13 mouse cellular contexts compared by ENCODE assay signal in genomic region chr1:43496993-43497392, GRCm38 (mm10).
"Had no signal": no experiment of that assay in that cellular context is flagged by ENCODE, and none has a peak within 500 bp of the region (broad histone marks: within the 10 kb centered on the region; RNA-seq: fewer than 3 reads in every experiment).

No protein-coding gene starts in this region.

- H3K4me1 ChIP-seq: midbrain, embryonic 15.5 days had no signal

- H3K27me3 ChIP-seq: liver, embryonic 15.5 days; lung, embryonic 15.5 days; midbrain, embryonic 15.5 days; neural tube, embryonic 12.5 days; stomach, embryonic 15.5 days had no signal

- H3K9me3 ChIP-seq: liver, embryonic 15.5 days; lung, embryonic 15.5 days; midbrain, embryonic 13.5 days; midbrain, embryonic 15.5 days; neural tube, embryonic 12.5 days; stomach, embryonic 15.5 days had no signal

- H3K36me3 ChIP-seq: liver, embryonic 15.5 days; lung, embryonic 15.5 days; midbrain, embryonic 15.5 days; neural tube, embryonic 12.5 days; stomach, embryonic 15.5 days had no signal

- DNase-seq: liver, postnatal 0 days; lung, adult 2 months; lung, postnatal 14 days; lung, postnatal 36 days; right cerebral cortex, postnatal 14 days; thymus, postnatal 4 days had no signal

- ATAC-seq: liver, postnatal 0 days; lung, postnatal 0 days; midbrain, embryonic 13.5 days; midbrain, embryonic 15.5 days had no signal

- H3K4me3 ChIP-seq: liver, embryonic 15.5 days; lung, embryonic 15.5 days; midbrain, embryonic 13.5 days; midbrain, embryonic 15.5 days; neural tube, embryonic 12.5 days; stomach, embryonic 15.5 days had no signal
